Mouse (Mus musculus): Measurements from ENCODE around the gene Oxct2b. TPM values are rescaled to one million over a fixed set of nuclear protein-coding genes. Genes with fewer than 3 reads are reported as not detected.
"Not testable (repeated sequence)": the region's sequence is repeated elsewhere in the genome, so short reads cannot be mapped to it uniquely, and the experiment has no call there.

The Oxct2b gene
- polyA plus RNA-seq, 1 experiment, result 0.15 TPM

GRCm38 (mm10) chr4:123111275-123111983 lies 4.6 kb upstream of the Oxct2b start:
- DNase-seq (ENCODE audit: low read depth, low spot score), result not testable (repeated sequence)
- WGBS, result 61% methylated on average over 10 of the region's 10 CpGs

GRCm38 (mm10) chr4:123112216-123112764 lies 3.8 kb upstream of the Oxct2b start:
- DNase-seq (ENCODE audit: low read depth, low spot score), result no peak
- 61% methylated on average over 8 of the region's 8 CpGs for WGBS

- 94% methylated on average over 4 of the region's 4 CpGs for WGBS
- not testable (repeated sequence) for DNase-seq (ENCODE audit: low read depth, low spot score)
These were observed 1.4 kb upstream of the Oxct2b start for GRCm38 (mm10) chr4:123114651-123115050.

- WGBS, result 23% methylated on average over 37 of the region's 42 CpGs
- DNase-seq (ENCODE audit: low read depth, low spot score), result not testable (repeated sequence)
These were observed 574 bp downstream of the Oxct2b start for GRCm38 (mm10) chr4:123116640-123117039.

- DNase-seq (ENCODE audit: low read depth, low spot score), result no peak
- 84% methylated on average over 2 of the region's 2 CpGs for WGBS
These were observed 5.2 kb downstream of the Oxct2b start for GRCm38 (mm10) chr4:123121286-123121685.

GRCm38 (mm10) chr4:123126626-123127025 lies 10.6 kb downstream of the Oxct2b start:
- WGBS, result 89% methylated on average over 7 of the region's 7 CpGs
- no peak for DNase-seq (ENCODE audit: low read depth, low spot score)

- DNase-seq (ENCODE audit: low read depth, low spot score), result no peak
- WGBS, result 91% methylated on average over 4 of the region's 4 CpGs
These were observed 11.0 kb downstream of the Oxct2b start for GRCm38 (mm10) chr4:123127051-123127450.

- no peak for DNase-seq (ENCODE audit: low read depth, low spot score)
- 76% methylated on average over 3 of the region's 3 CpGs for WGBS
These were observed 21.5 kb downstream of the Oxct2b start for GRCm38 (mm10) chr4:123137551-123137950.

- DNase-seq (ENCODE audit: low read depth, low spot score), result peak; percentile 70
These were observed 23.6 kb downstream of the Oxct2b start, which contains the start of gene Ppie for GRCm38 (mm10) chr4:123139513-123140154. Gene Ppie, minus strand, starts transcription at chr4:123139951.

GRCm38 (mm10) chr4:123147446-123148150 lies 31.5 kb downstream of the Oxct2b start:
- DNase-seq (ENCODE audit: low read depth, low spot score), result no peak
- whole genome bisulfite sequencing, result 75% methylated on average over 5 of the region's 5 CpGs

More at GRCm38 (mm10) chr4:123139513-123140154, 23.6 kb downstream of the Oxct2b start, which contains the start of gene Ppie:
- under 1% methylated on average over 34 of the region's 34 CpGs for WGBS

- DNase-seq (ENCODE audit: low read depth, low spot score), result no peak
- WGBS, result 91% methylated on average over 4 of the region's 4 CpGs
These were observed 35.9 kb downstream of the Oxct2b start for GRCm38 (mm10) chr4:123152003-123152402.

GRCm38 (mm10) chr4:123152976-123153375 lies 36.9 kb downstream of the Oxct2b start:
- DNase-seq (ENCODE audit: low read depth, low spot score), result no peak
- 80% methylated on average over 5 of the region's 5 CpGs for WGBS

GRCm38 (mm10) chr4:123155004-123155403 lies 38.9 kb downstream of the Oxct2b start:
- peak; percentile 45 for DNase-seq (ENCODE audit: low read depth, low spot score)
- 6% methylated on average over 4 of the region's 4 CpGs for WGBS

- peak; percentile 40 for DNase-seq (ENCODE audit: low read depth, low spot score)
- 24% methylated on average over 2 of the region's 2 CpGs for WGBS
These were observed 39.4 kb downstream of the Oxct2b start for GRCm38 (mm10) chr4:123155427-123155826.

GRCm38 (mm10) chr4:123155840-123156239 lies 39.8 kb downstream of the Oxct2b start:
- DNase-seq (ENCODE audit: low read depth, low spot score), result no peak

GRCm38 (mm10) chr4:123160571-123160970 lies 44.5 kb downstream of the Oxct2b start:
- DNase-seq (ENCODE audit: low read depth, low spot score), result no peak
- 76% methylated on average over 6 of the region's 6 CpGs for WGBS

- 57% methylated on average over 3 of the region's 3 CpGs for WGBS
- DNase-seq (ENCODE audit: low read depth, low spot score), result not testable (repeated sequence)
These were observed 45.2 kb downstream of the Oxct2b start for GRCm38 (mm10) chr4:123161251-123161650.

- DNase-seq (ENCODE audit: low read depth, low spot score), result no peak
- WGBS, result 15% methylated on average over 15 of the region's 15 CpGs
These were observed 46.3 kb downstream of the Oxct2b start for GRCm38 (mm10) chr4:123162305-123162917.

- no peak for DNase-seq (ENCODE audit: low read depth, low spot score)
- WGBS, result 81% methylated on average over 15 of the region's 15 CpGs
These were observed 48.1 kb downstream of the Oxct2b start for GRCm38 (mm10) chr4:123164157-123164556.
